ENCODE assay signal across 8 mouse cellular contexts in the genomic region with DNA sequence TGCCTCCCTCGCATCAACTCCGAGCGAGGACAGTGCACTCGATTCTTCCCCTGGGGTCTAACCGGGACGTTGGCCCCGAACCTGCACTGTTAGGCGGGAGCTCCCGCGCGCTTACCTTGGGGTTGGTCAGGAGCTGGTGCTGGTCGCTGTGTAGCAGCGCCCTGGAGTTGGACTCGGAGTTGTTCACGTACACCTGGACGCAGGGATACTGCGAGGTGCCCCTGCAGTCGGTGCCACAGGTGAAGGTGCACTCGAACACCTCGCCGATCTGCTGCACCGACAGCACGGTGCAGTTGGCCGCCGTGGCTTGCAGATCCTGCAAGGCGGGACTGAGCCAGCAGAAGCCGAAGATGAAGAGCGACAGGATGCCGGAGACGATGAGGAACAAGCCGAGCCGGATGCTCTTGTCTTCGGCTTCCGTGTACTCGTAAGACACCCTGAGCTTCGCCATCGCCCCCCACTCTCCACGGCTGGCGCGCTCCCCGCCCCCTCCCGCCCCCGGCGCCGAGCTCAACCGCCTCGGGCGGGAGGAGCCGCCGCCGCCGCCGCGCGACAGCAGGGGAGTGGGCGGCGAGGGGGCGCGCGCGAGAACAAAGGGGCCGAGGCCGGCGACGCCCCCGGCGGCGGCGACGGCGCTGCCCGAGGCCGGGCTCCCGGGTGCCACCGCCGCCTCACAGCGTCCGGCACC. TPM values are rescaled to one million over a fixed set of nuclear protein-coding genes. Genes with fewer than 3 reads are reported as not detected.
DNase-seq lines count a peak whose midpoint lies in the region; ATAC-seq and TF ChIP-seq lines count a peak whose summit lies in the region.

No protein-coding gene starts in this region.

- no peak for TF ChIP-seq CTCF in layer of hippocampus, adult 2 months (conservative IDR thresholded peaks at IDR 0.05)
- no peak for TF ChIP-seq CTCF in liver, postnatal 0 days (IDR thresholded peaks at IDR 0.05; ENCODE audit: low read depth)

- H3K27me3 ChIP-seq in forebrain, embryonic 15.5 days: no peaks in the 10 kb centered on the region
- peaks cover 5% of the 10 kb centered on the region; the same call in 1 of the 2 replicates for H3K27me3 ChIP-seq in kidney, embryonic 15.5 days
- H3K27me3 ChIP-seq in liver, postnatal 0 days (ENCODE audit: insufficient read depth, low read length): peaks cover 49% of the 10 kb centered on the region
- H3K27me3 ChIP-seq in neural tube, embryonic 15.5 days (replicated peaks): no peaks in the 10 kb centered on the region

- no peak for TF ChIP-seq EP300 in liver, postnatal 0 days (IDR thresholded peaks at IDR 0.05; ENCODE audit: low read depth)

- H3K9ac ChIP-seq in forebrain, embryonic 15.5 days (replicated peaks): peak overlapping the region; percentile 83
- H3K9ac ChIP-seq in kidney, embryonic 15.5 days: peak overlapping the region; percentile 65
- no peak overlapping the region for H3K9ac ChIP-seq in liver, postnatal 0 days (replicated peaks)
- peak overlapping the region; percentile 69 for H3K9ac ChIP-seq in neural tube, embryonic 15.5 days (replicated peaks)

- H3K9me3 ChIP-seq in forebrain, embryonic 15.5 days: no peaks in the 10 kb centered on the region
- 0 out of 2 replicates have a peak, but pooled peaks cover 2% of the 10 kb centered on the region for H3K9me3 ChIP-seq in kidney, embryonic 15.5 days (replicated peaks)
- H3K9me3 ChIP-seq in liver, postnatal 0 days (ENCODE audit: low read length): 0 out of 2 replicates have a peak, but pooled peaks cover 4% of the 10 kb centered on the region
- H3K9me3 ChIP-seq in neural tube, embryonic 15.5 days (replicated peaks): no peaks in the 10 kb centered on the region

- H3K27ac ChIP-seq in layer of hippocampus, adult 2 months: peak overlapping the region; percentile 93
- peak overlapping the region; percentile 85 for H3K27ac ChIP-seq in forebrain, embryonic 15.5 days (replicated peaks)
- 0 out of 2 replicates have a peak overlapping the region, but pooled peaks have one; percentile 48 for H3K27ac ChIP-seq in kidney, embryonic 15.5 days
- no peak overlapping the region for H3K27ac ChIP-seq in liver, postnatal 0 days (ENCODE audit: low read depth)
- peak overlapping the region; percentile 86 for H3K27ac ChIP-seq in neural tube, embryonic 15.5 days (replicated peaks)

- peak; percentile 81 for ATAC-seq in forebrain, embryonic 15.5 days (replicated peaks)
- peak; percentile 76 for ATAC-seq in kidney, embryonic 15.5 days (replicated peaks; ENCODE audit: low FRiP score)
- ATAC-seq in liver, postnatal 0 days: peak; percentile 19; the same call in 1 of the 2 replicates
- ATAC-seq in neural tube, embryonic 15.5 days (ENCODE audit: low FRiP score): peak; percentile 83

- no peak for DNase-seq in layer of hippocampus, adult 2 months (ENCODE audit: low spot score in 2 of 2)
- DNase-seq in layer of hippocampus, adult 11-12 months (ENCODE audit: low spot score): no peak
- DNase-seq in brain, embryonic 18.5 days (ENCODE audit: low read depth, low spot score): peak; percentile 43
- peak; percentile 33 for DNase-seq in liver, postnatal 0 days
- DNase-seq in yolk sac, embryonic 10.5 days (ENCODE audit: low spot score): peak; percentile 52

- no peaks in the 10 kb centered on the region for H3K36me3 ChIP-seq in forebrain, embryonic 15.5 days
- no peaks in the 10 kb centered on the region for H3K36me3 ChIP-seq in kidney, embryonic 15.5 days
- H3K36me3 ChIP-seq in liver, postnatal 0 days (replicated peaks; ENCODE audit: insufficient read depth, low read length): no peaks in the 10 kb centered on the region
- no peaks in the 10 kb centered on the region for H3K36me3 ChIP-seq in neural tube, embryonic 15.5 days

- peak overlapping the region; percentile 83 for H3K4me2 ChIP-seq in forebrain, embryonic 15.5 days (replicated peaks)
- H3K4me2 ChIP-seq in kidney, embryonic 15.5 days: peak overlapping the region; percentile 94
- peak overlapping the region; percentile 82 for H3K4me2 ChIP-seq in liver, postnatal 0 days (ENCODE audit: low read depth, low read length)
- H3K4me2 ChIP-seq in neural tube, embryonic 15.5 days: peak overlapping the region; percentile 89

- H3K4me3 ChIP-seq in layer of hippocampus, adult 2 months: peak overlapping the region; percentile 82
- peak overlapping the region; percentile 60 for H3K4me3 ChIP-seq in forebrain, embryonic 15.5 days
- H3K4me3 ChIP-seq in kidney, embryonic 15.5 days (replicated peaks): peak overlapping the region; percentile 62
- H3K4me3 ChIP-seq in liver, postnatal 0 days (ENCODE audit: low read depth, low read length): peak overlapping the region; percentile 56
- peak overlapping the region; percentile 81 for H3K4me3 ChIP-seq in neural tube, embryonic 15.5 days (replicated peaks)

- WGBS in forebrain, embryonic 15.5 days: under 1% methylated on average over 61 of the region's 78 CpGs
- WGBS in kidney, embryonic 15.5 days: under 1% methylated on average over 48 of the region's 78 CpGs
- WGBS in liver, postnatal 0 days (ENCODE audit: insufficient replicate concordance): 2% methylated on average over 49 of the region's 78 CpGs
- under 1% methylated on average over 69 of the region's 78 CpGs for WGBS in neural tube, embryonic 15.5 days

- H3K4me1 ChIP-seq in forebrain, embryonic 15.5 days: peaks cover 39% of the 10 kb centered on the region
- peaks cover 22% of the 10 kb centered on the region for H3K4me1 ChIP-seq in kidney, embryonic 15.5 days
- H3K4me1 ChIP-seq in liver, postnatal 0 days (ENCODE audit: insufficient read depth): peaks cover 8% of the 10 kb centered on the region; the same call in 1 of the 2 replicates
- H3K4me1 ChIP-seq in neural tube, embryonic 15.5 days: peaks cover 36% of the 10 kb centered on the region

RNA-seq across cellular contexts. Expression of a gene that starts 0.5 kb away (rescaled TPM):
- total RNA-seq in layer of hippocampus, adult 2 months (2021): 10 to 100 TPM; 73.2 to 78.4 TPM
- polyA plus RNA-seq in forebrain, embryonic 15.5 days (2015; fragmentation: Nextera tagmentation; extraction: Ambion mirVana): 16.4 and 18.5 TPM in 2 replicates
- polyA plus RNA-seq in kidney, embryonic 15.5 days (2015; fragmentation: Nextera tagmentation; extraction: Ambion mirVana): 4.6 and 5.6 TPM in 2 replicates
- polyA plus RNA-seq in liver, postnatal 0 days (2015; fragmentation: Nextera tagmentation; extraction: Ambion mirVana): 0.14 TPM in 1 of 2 replicates, not detected in the other
- polyA plus RNA-seq in neural tube, embryonic 15.5 days (2015; fragmentation: Nextera tagmentation; extraction: Ambion mirVana): 46.9 and 62.1 TPM in 2 replicates

Comparison
In these comparisons a context has a peak if more than half of its experiments do, and no peak if none do; other contexts are left out.
1. DNase-seq: peak in brain, embryonic 18.5 days (single experiment), liver, postnatal 0 days (single experiment) and yolk sac, embryonic 10.5 days (single experiment); none in layer of hippocampus, adult 2 months (0 of 2) and layer of hippocampus, adult 11-12 months (single experiment).
2. ATAC-seq: peak in every context shown above with its lines; median percentile 83 in neural tube, embryonic 15.5 days; 81 in forebrain, embryonic 15.5 days; 76 in kidney, embryonic 15.5 days; 19 in liver, postnatal 0 days.
3. Peak in every context shown above with its lines, with median percentiles within 50 percentile points of each other: H3K4me3 ChIP-seq and H3K4me2 ChIP-seq.